ENCODE assay signal across 21 mouse cellular contexts in genomic region chr2:93982457-93983235, GRCm38 (mm10). TPM values are rescaled to one million over a fixed set of nuclear protein-coding genes. Genes with fewer than 3 reads are reported as not detected.
DNase-seq lines count a peak whose midpoint lies in the region; ATAC-seq and TF ChIP-seq lines count a peak whose summit lies in the region.
"Had no signal": no experiment of that assay in that cellular context is flagged by ENCODE, and none has a peak within 500 bp of the region (broad histone marks: within the 10 kb centered on the region; RNA-seq: fewer than 3 reads in every experiment).

No protein-coding gene starts in this region.

- 49% methylated on average over 4 of the region's 4 CpGs for WGBS in intestine, embryonic 14.5 days
- 43% methylated on average over 4 of the region's 4 CpGs for WGBS in lung, embryonic 14.5 days

- peaks cover 31% of the 10 kb centered on the region for H3K4me1 ChIP-seq in intestine, embryonic 14.5 days (replicated peaks; ENCODE audit: control insufficient read depth, insufficient read depth, low read length)
- 0 out of 2 replicates have a peak, but pooled peaks cover 4% of the 10 kb centered on the region for H3K4me1 ChIP-seq in lung, embryonic 14.5 days (ENCODE audit: insufficient read depth)
- H3K4me1 ChIP-seq: limb, embryonic 15.5 days had no signal

- H3K27me3 ChIP-seq in intestine, embryonic 14.5 days (replicated peaks; ENCODE audit: control insufficient read depth, insufficient read depth, low read length): no peaks in the 10 kb centered on the region
- no peaks in the 10 kb centered on the region for H3K27me3 ChIP-seq in lung, embryonic 14.5 days (ENCODE audit: insufficient read depth, low read length)
- H3K27me3 ChIP-seq: hindbrain, embryonic 12.5 days; kidney, embryonic 15.5 days; limb, embryonic 15.5 days; neural tube, embryonic 15.5 days had no signal

- no peak overlapping the region for H3K4me2 ChIP-seq in intestine, embryonic 14.5 days (ENCODE audit: low read length)
- H3K4me2 ChIP-seq in lung, embryonic 14.5 days: no peak overlapping the region
- H3K4me2 ChIP-seq: heart, embryonic 11.5 days; hindbrain, embryonic 12.5 days; kidney, embryonic 15.5 days; limb, embryonic 15.5 days; neural tube, embryonic 15.5 days had no signal

- H3K4me3 ChIP-seq in layer of hippocampus, adult 2 months: no peak overlapping the region
- no peak overlapping the region for H3K4me3 ChIP-seq in intestine, embryonic 14.5 days (ENCODE audit: low read depth, low read length)
- no peak overlapping the region for H3K4me3 ChIP-seq in lung, embryonic 14.5 days (ENCODE audit: low read depth, low read length)
- H3K4me3 ChIP-seq: hindbrain, embryonic 12.5 days; kidney, embryonic 15.5 days; limb, embryonic 15.5 days; neural tube, embryonic 15.5 days had no signal

- no peak for ATAC-seq in intestine, embryonic 14.5 days (replicated peaks; ENCODE audit: low FRiP score, low TSS enrichment, low read depth)
- ATAC-seq in lung, embryonic 14.5 days (ENCODE audit: insufficient read depth): peak; percentile 64
- ATAC-seq: midbrain, embryonic 16.5 days had no signal

- H3K27ac ChIP-seq in layer of hippocampus, adult 2 months: no peak overlapping the region
- peak overlapping the region; percentile 6 for H3K27ac ChIP-seq in intestine, embryonic 14.5 days (ENCODE audit: low read depth)
- H3K27ac ChIP-seq in lung, embryonic 14.5 days (ENCODE audit: low read depth): peak overlapping the region; percentile 85; the same call in 1 of the 2 replicates
- H3K27ac ChIP-seq: hindbrain, embryonic 12.5 days; kidney, embryonic 15.5 days; limb, embryonic 15.5 days; neural tube, embryonic 15.5 days had no signal

- H3K9me3 ChIP-seq in intestine, embryonic 14.5 days (ENCODE audit: control insufficient read depth, low read length): no peaks in the 10 kb centered on the region
- H3K9me3 ChIP-seq in lung, embryonic 14.5 days (ENCODE audit: low read depth, low read length): no peaks in the 10 kb centered on the region
- H3K9me3 ChIP-seq: G1E; hindbrain, embryonic 12.5 days; kidney, embryonic 15.5 days; limb, embryonic 15.5 days; neural tube, embryonic 15.5 days had no signal

- H3K9ac ChIP-seq in intestine, embryonic 14.5 days (ENCODE audit: low read length): no peak overlapping the region
- no peak overlapping the region for H3K9ac ChIP-seq in lung, embryonic 14.5 days
- H3K9ac ChIP-seq: hindbrain, embryonic 12.5 days; kidney, embryonic 15.5 days; limb, embryonic 15.5 days; neural tube, embryonic 15.5 days had no signal

- peaks cover 47% of the 10 kb centered on the region for H3K36me3 ChIP-seq in intestine, embryonic 14.5 days (ENCODE audit: control insufficient read depth, insufficient read depth, low read length)
- H3K36me3 ChIP-seq in lung, embryonic 14.5 days (ENCODE audit: insufficient read depth): peaks cover 60% of the 10 kb centered on the region

- peak; percentile 30 for TF ChIP-seq CTCF in layer of hippocampus, adult 2 months (conservative IDR thresholded peaks at IDR 0.05)
- TF ChIP-seq CTCF in lung, embryonic 14.5 days (IDR thresholded peaks at IDR 0.05; ENCODE audit: low read depth): no peak

- no peak for DNase-seq in layer of hippocampus, adult 2 months (ENCODE audit: low spot score in 2 of 2)
- no peak for DNase-seq in layer of hippocampus, postnatal 25 days (ENCODE audit: extremely low spot score in 1 of 2, low spot score in 1 of 2)
- no peak for DNase-seq in intestine, embryonic 14.5 days (ENCODE audit: low spot score)
- DNase-seq in lung, embryonic 14.5 days: peak; percentile 73
- DNase-seq in lung, postnatal 36 days: peak; percentile 85
- DNase-seq in gastrocnemius, postnatal 4 days (ENCODE audit: low spot score in 2 of 2): no peak
- DNase-seq in thymus, postnatal 0 days (ENCODE audit: low spot score): no peak
- DNase-seq in adrenal gland, adult 2 months: no peak
- DNase-seq: cerebellum, adult 2 months; gastrocnemius, postnatal 36 days; heart, postnatal 10 days had no signal

RNA-seq across cellular contexts. Expression of gene Gm27027, which starts 13.5 kb away (rescaled TPM):
- total RNA-seq in layer of hippocampus, adult 2 months (2021): not detected
- not detected for total RNA-seq in layer of hippocampus, postnatal 25 days (2021)
- polyA plus RNA-seq in intestine, embryonic 14.5 days (2014; fragmentation: Nextera tagmentation; extraction: Ambion mirVana): not detected in 2 replicates
- polyA plus RNA-seq in lung, embryonic 14.5 days (2014; fragmentation: Nextera tagmentation; extraction: Ambion mirVana): not detected in 2 replicates
- total RNA-seq in gastrocnemius, postnatal 4 days (2021): not detected
- polyA plus RNA-seq in thymus, postnatal 0 days (2015; fragmentation: Nextera tagmentation; extraction: Ambion mirVana): not detected in 2 replicates
- total RNA-seq in adrenal gland, adult 2 months (2021): not detected
- not detected in 2 replicates for polyA plus RNA-seq in adrenal gland, adult 2 months (2012; rRNA removed)
- total RNA-seq: G1E; layer of hippocampus, adult 18-20 months had no signal
- polyA plus RNA-seq: forebrain, embryonic 11.5 days; G1E; heart, embryonic 11.5 days; hindbrain, embryonic 12.5 days; kidney, embryonic 15.5 days; limb, embryonic 15.5 days; liver, embryonic 16.5 days; midbrain, embryonic 16.5 days; neural tube, embryonic 15.5 days had no signal

RNA-seq across cellular contexts. Expression of gene Gm13889, which starts 25.6 kb away (rescaled TPM):
- total RNA-seq in layer of hippocampus, adult 2 months (2021): 10 to 100 TPM; 50.5 to 51.2 TPM
- 10 to 100 TPM; 52.7 to 63.8 TPM for total RNA-seq in layer of hippocampus, postnatal 25 days (2021)
- 21.9 and 24.5 TPM in 2 replicates for polyA plus RNA-seq in intestine, embryonic 14.5 days (2014; fragmentation: Nextera tagmentation; extraction: Ambion mirVana)
- polyA plus RNA-seq in lung, embryonic 14.5 days (2014; fragmentation: Nextera tagmentation; extraction: Ambion mirVana): 40.7 and 45.3 TPM in 2 replicates
- total RNA-seq in gastrocnemius, postnatal 4 days (2021): 10 to 100 TPM; 29.8 to 35.1 TPM
- 2.7 and 3.3 TPM in 2 replicates for polyA plus RNA-seq in thymus, postnatal 0 days (2015; fragmentation: Nextera tagmentation; extraction: Ambion mirVana)
- total RNA-seq in adrenal gland, adult 2 months (2021): 10 to 100 TPM; 38.1 to 50.3 TPM
- polyA plus RNA-seq in adrenal gland, adult 2 months (2012; rRNA removed): 62.0 and 80.6 TPM in 2 replicates
- total RNA-seq: G1E had no signal

RNA-seq across cellular contexts. Expression of gene Alkbh3, which starts 28.0 kb away (rescaled TPM):
- total RNA-seq in layer of hippocampus, adult 2 months (2021): 10 to 100 TPM; 22.7 to 28.1 TPM
- 10 to 100 TPM; 21.5 to 28.5 TPM for total RNA-seq in layer of hippocampus, postnatal 25 days (2021)
- 64.3 and 70.5 TPM in 2 replicates for polyA plus RNA-seq in intestine, embryonic 14.5 days (2014; fragmentation: Nextera tagmentation; extraction: Ambion mirVana)
- polyA plus RNA-seq in lung, embryonic 14.5 days (2014; fragmentation: Nextera tagmentation; extraction: Ambion mirVana): 69.3 and 74.9 TPM in 2 replicates
- total RNA-seq in gastrocnemius, postnatal 4 days (2021): 10 to 100 TPM; 67.6 to 70.5 TPM
- 62.2 and 78.8 TPM in 2 replicates for polyA plus RNA-seq in thymus, postnatal 0 days (2015; fragmentation: Nextera tagmentation; extraction: Ambion mirVana)
- 10 to 100 TPM; 51.6 to 53.7 TPM for total RNA-seq in adrenal gland, adult 2 months (2021)
- 35.9 and 45.8 TPM in 2 replicates for polyA plus RNA-seq in adrenal gland, adult 2 months (2012; rRNA removed)

Comparison
In these comparisons a context has a peak if more than half of its experiments do, and no peak if none do; other contexts are left out.
1. DNase-seq: peak in lung, embryonic 14.5 days (single experiment) and lung, postnatal 36 days (single experiment); none in layer of hippocampus, adult 2 months (0 of 2), layer of hippocampus, postnatal 25 days (0 of 2), intestine, embryonic 14.5 days (single experiment), gastrocnemius, postnatal 4 days (0 of 2), thymus, postnatal 0 days (single experiment) and adrenal gland, adult 2 months (single experiment).